Mouse (Mus musculus) G1E (cell line): Measurements from ENCODE around the gene Lpar2. TPM values are rescaled to one million over a fixed set of nuclear protein-coding genes. Genes with fewer than 3 reads are reported as not detected.

Source experiments
- ATAC-seq: 2 replicates; pipeline ENCODE4 v1.8.0; 2016; ENCODE audit warnings: mild to moderate bottlenecking; ENCODE audit not compliant: insufficient number of reproducible peaks, poor library complexity, low FRiP score, severe bottlenecking; ENCODE audit errors: extremely low read depth
- DNase-seq: peaks from one replicate; pipeline ENCODE4 v3.0.0; 2012; ENCODE audit warnings: low spot score
- H3K27me3 ChIP-seq: 2 replicates; pipeline ENCODE4 v1.6.1; 2012; ENCODE audit warnings: mild to moderate bottlenecking, low read length, inconsistent platforms; ENCODE audit not compliant: insufficient read depth
- H3K36me3 ChIP-seq: replicated peaks from 2 replicates; pipeline ENCODE3; 2012; ENCODE audit warnings: mild to moderate bottlenecking, inconsistent platforms
- H3K4me1 ChIP-seq: 2 replicates; pipeline ENCODE4 v1.6.1; 2012; ENCODE audit warnings: low read depth, low read length, inconsistent platforms, mixed read lengths; ENCODE audit not compliant: insufficient read depth
- H3K4me3 ChIP-seq: 2 replicates; pipeline ENCODE4 v1.5.1; 2012; ENCODE audit warnings: low read depth, mild to moderate bottlenecking, inconsistent platforms, low read length, moderate library complexity, mixed read lengths
- H3K9me3 ChIP-seq: replicated peaks from 2 replicates; pipeline ENCODE4 v1.6.1; 2012; ENCODE audit warnings: inconsistent platforms
- CTCF ChIP-seq: IDR thresholded peaks from 2 replicates; pipeline ENCODE4 v1.5.1; 2012; ENCODE audit warnings: low read depth, low read length, inconsistent platforms, mixed read lengths
- GATA1 ChIP-seq: IDR thresholded peaks from 2 replicates; pipeline ENCODE4 v1.6.1; 2012; ENCODE audit warnings: borderline replicate concordance, low read length, inconsistent platforms, mixed read lengths
- GATA2 ChIP-seq: IDR thresholded peaks from 2 replicates; pipeline ENCODE4 v1.6.1; 2012; ENCODE audit warnings: low read depth, low read length, inconsistent platforms, borderline replicate concordance
- POLR2AphosphoS5 ChIP-seq: IDR thresholded peaks from 2 replicates; pipeline ENCODE4 v1.6.1; 2012; ENCODE audit warnings: low read depth, low read length, inconsistent platforms; ENCODE audit not compliant: insufficient replicate concordance
- TAL1 ChIP-seq: conservative IDR thresholded peaks from 2 replicates; pipeline ENCODE4 v1.6.1; 2012; ENCODE audit warnings: low read depth, low read length, inconsistent platforms, mixed read lengths
- polyA plus RNA-seq: library from polyadenylated mRNA; stranded (reverse); fragments of >175 nt; gene quantifications from 2 replicates; pipeline ENCODE4 v1.2.3, GENCODE M21; 2012
- total RNA-seq, 2 experiments: library from RNA; stranded (forward) in 1 of 2; stranded (reverse) in 1 of 2; fragments of 200-1000 nt in 1 of 2; fragments of >200 nt in 1 of 2; fragmentation: Nextera tagmentation in 1 of 2; gene quantifications; 2 replicates each; pipeline ENCODE4 v1.2.3; 2014 to 2017

Gene Lpar2
- total and polyA plus RNA-seq, 3 experiments: 0.69 to 4.3 (median 1.8) TPM

- peaks cover 17% of the 10 kb centered on the region; the same call in 1 of the 2 replicates for H3K27me3 ChIP-seq
- DNase-seq (no peak), ATAC-seq (no peak)
- no peak for TF ChIP-seq GATA2
- TF ChIP-seq GATA1: no peak
- no peak for TF ChIP-seq POLR2AphosphoS5
- TF ChIP-seq CTCF: no peak
- no peak for TF ChIP-seq TAL1
- no peak overlapping the region for H3K4me3 ChIP-seq
- peaks cover 4% of the 10 kb centered on the region; the same call in 1 of the 2 replicates for H3K4me1 ChIP-seq
- peaks cover 52% of the 10 kb centered on the region for H3K9me3 ChIP-seq
- H3K36me3 ChIP-seq: no peaks in the 10 kb centered on the region
Observed at GRCm38 (mm10) chr8:69879678-69880077, 57.4 kb downstream of the Lpar2 start.

Other genes with a start within 250 kb of the Lpar2 start
- gene Zfp868, start 196.9 kb upstream of the Lpar2 start, total RNA-seq (2014; fragmentation: Nextera tagmentation): 52.1 and 63.8 TPM in 2 replicates
- 27.4 and 28.5 TPM in 2 replicates for gene Zfp868, start 196.9 kb upstream of the Lpar2 start, total RNA-seq (2017)
- gene Zfp868, start 196.9 kb upstream of the Lpar2 start, polyA plus RNA-seq: 1.0 and 1.6 TPM in 2 replicates
- gene Zfp964, start 167.9 kb upstream of the Lpar2 start, total RNA-seq (2014; fragmentation: Nextera tagmentation): 0.29 and 0.53 TPM in 2 replicates
- 0.16 and 0.29 TPM in 2 replicates for gene Zfp964, start 167.9 kb upstream of the Lpar2 start, total RNA-seq (2017)
- gene Zfp964, start 167.9 kb upstream of the Lpar2 start, polyA plus RNA-seq: not detected in 2 replicates
- gene Zfp869, start 111.7 kb upstream of the Lpar2 start, total RNA-seq (2014; fragmentation: Nextera tagmentation): 34.8 and 41.2 TPM in 2 replicates
- gene Zfp869, start 111.7 kb upstream of the Lpar2 start, total RNA-seq (2017): 33.6 and 37.9 TPM in 2 replicates
- 1.3 and 1.4 TPM in 2 replicates for gene Zfp869, start 111.7 kb upstream of the Lpar2 start, polyA plus RNA-seq
- gene Zfp963, start 72.5 kb upstream of the Lpar2 start, total RNA-seq (2014; fragmentation: Nextera tagmentation): 13.4 and 16.4 TPM in 2 replicates
- gene Zfp963, start 72.5 kb upstream of the Lpar2 start, total RNA-seq (2017): 6.7 and 7.5 TPM in 2 replicates
- 0.45 and 0.51 TPM in 2 replicates for gene Zfp963, start 72.5 kb upstream of the Lpar2 start, polyA plus RNA-seq
- gene Gm20422, start 47.5 kb upstream of the Lpar2 start, total RNA-seq (2014; fragmentation: Nextera tagmentation): not detected in 2 replicates
- gene Gm20422, start 47.5 kb upstream of the Lpar2 start, total RNA-seq (2017): 0.38 TPM in 1 of 2 replicates, not detected in the other
- gene Gm20422, start 47.5 kb upstream of the Lpar2 start, polyA plus RNA-seq: 0.99 and 1.4 TPM in 2 replicates
- 27.8 and 29.8 TPM in 2 replicates for gene Atp13a1, start 31.3 kb upstream of the Lpar2 start, total RNA-seq (2014; fragmentation: Nextera tagmentation)
- 17.8 and 23.8 TPM in 2 replicates for gene Atp13a1, start 31.3 kb upstream of the Lpar2 start, total RNA-seq (2017)
- gene Atp13a1, start 31.3 kb upstream of the Lpar2 start, polyA plus RNA-seq: 40.7 and 43.6 TPM in 2 replicates
- 32.8 and 36.6 TPM in 2 replicates for gene Zfp866, start 31.3 kb upstream of the Lpar2 start, total RNA-seq (2014; fragmentation: Nextera tagmentation)
- 35.3 and 35.4 TPM in 2 replicates for gene Zfp866, start 31.3 kb upstream of the Lpar2 start, total RNA-seq (2017)
- gene Zfp866, start 31.3 kb upstream of the Lpar2 start, polyA plus RNA-seq: 1.2 and 1.9 TPM in 2 replicates
- gene Gmip, start 13.8 kb upstream of the Lpar2 start, total RNA-seq (2014; fragmentation: Nextera tagmentation): 60.0 and 61.2 TPM in 2 replicates
- 45.2 and 48.0 TPM in 2 replicates for gene Gmip, start 13.8 kb upstream of the Lpar2 start, total RNA-seq (2017)
- 53.2 and 85.2 TPM in 2 replicates for gene Gmip, start 13.8 kb upstream of the Lpar2 start, polyA plus RNA-seq
- gene Pbx4, start 10.1 kb downstream of the Lpar2 start, total RNA-seq (2014; fragmentation: Nextera tagmentation): 2.0 and 2.2 TPM in 2 replicates
- 3.7 and 4.4 TPM in 2 replicates for gene Pbx4, start 10.1 kb downstream of the Lpar2 start, total RNA-seq (2017)
- 2.0 and 2.8 TPM in 2 replicates for gene Pbx4, start 10.1 kb downstream of the Lpar2 start, polyA plus RNA-seq
- gene Cilp2, start 65.3 kb downstream of the Lpar2 start, total RNA-seq (2014; fragmentation: Nextera tagmentation): not detected in 2 replicates
- gene Cilp2, start 65.3 kb downstream of the Lpar2 start, total RNA-seq (2017): under 0.01 TPM in 1 of 2 replicates, not detected in the other
- gene Cilp2, start 65.3 kb downstream of the Lpar2 start, polyA plus RNA-seq: 0.01 and 0.03 TPM in 2 replicates
- gene Tssk6, start 79.8 kb downstream of the Lpar2 start, total RNA-seq (2014; fragmentation: Nextera tagmentation): not detected in 2 replicates
- 0.22 TPM in 1 of 2 replicates, not detected in the other for gene Tssk6, start 79.8 kb downstream of the Lpar2 start, total RNA-seq (2017)
- 0.12 and 0.15 TPM in 2 replicates for gene Tssk6, start 79.8 kb downstream of the Lpar2 start, polyA plus RNA-seq
- gene Ndufa13, start 80.1 kb downstream of the Lpar2 start, total RNA-seq (2014; fragmentation: Nextera tagmentation): 64.6 and 85.0 TPM in 2 replicates
- 111 and 124 TPM in 2 replicates for gene Ndufa13, start 80.1 kb downstream of the Lpar2 start, total RNA-seq (2017)
- 119 and 158 TPM in 2 replicates for gene Ndufa13, start 80.1 kb downstream of the Lpar2 start, polyA plus RNA-seq
- gene Yjefn3, start 80.3 kb downstream of the Lpar2 start, total RNA-seq (2014; fragmentation: Nextera tagmentation): 7.3 TPM in 1 of 2 replicates, not detected in the other
- 2.1 TPM in 2 replicates for gene Yjefn3, start 80.3 kb downstream of the Lpar2 start, total RNA-seq (2017)
- 1.8 and 2.3 TPM in 2 replicates for gene Yjefn3, start 80.3 kb downstream of the Lpar2 start, polyA plus RNA-seq
- gene Gatad2a, start 174.0 kb downstream of the Lpar2 start, total RNA-seq (2014; fragmentation: Nextera tagmentation): 99.3 and 101 TPM in 2 replicates
- 44.4 and 52.2 TPM in 2 replicates for gene Gatad2a, start 174.0 kb downstream of the Lpar2 start, total RNA-seq (2017)
- gene Gatad2a, start 174.0 kb downstream of the Lpar2 start, polyA plus RNA-seq: 104 and 139 TPM in 2 replicates
- gene Mau2, start 220.3 kb downstream of the Lpar2 start, total RNA-seq (2014; fragmentation: Nextera tagmentation): 49.6 and 53.2 TPM in 2 replicates
- gene Mau2, start 220.3 kb downstream of the Lpar2 start, total RNA-seq (2017): 35.4 and 37.8 TPM in 2 replicates
- 29.6 and 34.2 TPM in 2 replicates for gene Mau2, start 220.3 kb downstream of the Lpar2 start, polyA plus RNA-seq
- 17.9 and 43.3 TPM in 2 replicates for gene Sugp1, start 220.4 kb downstream of the Lpar2 start, total RNA-seq (2014; fragmentation: Nextera tagmentation)
- 33.1 and 36.0 TPM in 2 replicates for gene Sugp1, start 220.4 kb downstream of the Lpar2 start, total RNA-seq (2017)
- gene Sugp1, start 220.4 kb downstream of the Lpar2 start, polyA plus RNA-seq: 44.9 and 52.9 TPM in 2 replicates